ENCODE assay signal across 8 mouse cellular contexts in genomic region chr7:127023896-127024690, GRCm38 (mm10). TPM values are rescaled to one million over a fixed set of nuclear protein-coding genes. Genes with fewer than 3 reads are reported as not detected.
DNase-seq lines count a peak whose midpoint lies in the region; ATAC-seq and TF ChIP-seq lines count a peak whose summit lies in the region.

No protein-coding gene starts in this region.

- WGBS in forebrain, embryonic 12.5 days: 23% methylated on average over 19 of the region's 19 CpGs
- 21% methylated on average over 19 of the region's 19 CpGs for WGBS in limb, embryonic 14.5 days
- WGBS in stomach, embryonic 15.5 days: 18% methylated on average over 19 of the region's 19 CpGs

- no peak for ATAC-seq in forebrain, embryonic 12.5 days (ENCODE audit: low FRiP score)
- ATAC-seq in limb, embryonic 14.5 days (ENCODE audit: low FRiP score, low read depth): no peak
- ATAC-seq in stomach, embryonic 15.5 days (ENCODE audit: insufficient read depth, low FRiP score, low read depth): no peak

- no peak for TF ChIP-seq POLR2A in CH12.LX (IDR thresholded peaks at IDR 0.05; ENCODE audit: low read depth, low read length)
- no peak for TF ChIP-seq POLR2A in limb, embryonic 14.5 days (IDR thresholded peaks at IDR 0.05; ENCODE audit: borderline replicate concordance, extremely low read depth, insufficient read depth, insufficient read length)

- H3K27me3 ChIP-seq in CH12.LX (replicated peaks): no peaks in the 10 kb centered on the region
- H3K27me3 ChIP-seq in forebrain, embryonic 12.5 days: no peaks in the 10 kb centered on the region
- H3K27me3 ChIP-seq in limb, embryonic 14.5 days (ENCODE audit: control insufficient read depth, insufficient read depth, low read length): no peaks in the 10 kb centered on the region
- no peaks in the 10 kb centered on the region for H3K27me3 ChIP-seq in stomach, embryonic 15.5 days (replicated peaks)

- dilution Hi-C loops in CH12.LX (cut with MboI; ENCODE audit: extremely low pct_ligation_motif_present, extremely low pct_unique_long_range_greater_than_20kb, low sequenced_read_pairs): no loop called here

- peak overlapping the region; percentile 67 to 78 (median 76) for H3K4me3 ChIP-seq in CH12.LX (replicated peaks in 1 of 3; ENCODE audit: low read depth in 2 of 3, low read length in 2 of 3, poor library complexity in 1 of 3)
- peak overlapping the region; percentile 98 for H3K4me3 ChIP-seq in forebrain, embryonic 12.5 days (replicated peaks)
- H3K4me3 ChIP-seq in limb, embryonic 14.5 days (replicated peaks; ENCODE audit: low read length): peak overlapping the region; percentile 96
- H3K4me3 ChIP-seq in stomach, embryonic 15.5 days (replicated peaks): peak overlapping the region; percentile 91

- peak overlapping the region; percentile 62 for H3K9ac ChIP-seq in CH12.LX (ENCODE audit: insufficient read depth, low read depth)
- H3K9ac ChIP-seq in forebrain, embryonic 12.5 days: peak overlapping the region; percentile 100
- peak overlapping the region; percentile 97 for H3K9ac ChIP-seq in limb, embryonic 14.5 days (ENCODE audit: low read depth, low read length, severe bottlenecking)
- peak overlapping the region; percentile 97 for H3K9ac ChIP-seq in stomach, embryonic 15.5 days

- no peak for TF ChIP-seq EP300 in CH12.LX (IDR thresholded peaks at IDR 0.05; ENCODE audit: low read length)

- peaks cover 21 to 58% of the 10 kb centered on the region in 2 experiments for H3K4me1 ChIP-seq in CH12.LX (ENCODE audit: control insufficient read depth in 1 of 2, insufficient read depth in 2 of 2)
- H3K4me1 ChIP-seq in forebrain, embryonic 12.5 days: peaks cover 69% of the 10 kb centered on the region
- peaks cover 54% of the 10 kb centered on the region for H3K4me1 ChIP-seq in limb, embryonic 14.5 days (ENCODE audit: control insufficient read depth, insufficient read depth, low read length)
- peaks cover 62% of the 10 kb centered on the region for H3K4me1 ChIP-seq in stomach, embryonic 15.5 days

- no peaks in the 10 kb centered on the region for H3K9me3 ChIP-seq in CH12.LX (replicated peaks; ENCODE audit: low read length)
- no peaks in the 10 kb centered on the region for H3K9me3 ChIP-seq in forebrain, embryonic 12.5 days
- no peaks in the 10 kb centered on the region for H3K9me3 ChIP-seq in limb, embryonic 14.5 days (ENCODE audit: control insufficient read depth, low read length)
- H3K9me3 ChIP-seq in stomach, embryonic 15.5 days: no peaks in the 10 kb centered on the region

- H3K4me2 ChIP-seq in CH12.LX (ENCODE audit: insufficient read depth, low read depth, poor library complexity, severe bottlenecking): peak overlapping the region; percentile 66
- H3K4me2 ChIP-seq in forebrain, embryonic 12.5 days: peak overlapping the region; percentile 90
- H3K4me2 ChIP-seq in limb, embryonic 14.5 days (replicated peaks; ENCODE audit: low read depth, low read length, severe bottlenecking): peak overlapping the region; percentile 90
- peak overlapping the region; percentile 87 for H3K4me2 ChIP-seq in stomach, embryonic 15.5 days

- TF ChIP-seq CTCF in CH12.LX (conservative IDR thresholded peaks at IDR 0.05 in 1 of 2, IDR thresholded peaks at IDR 0.05 in 1 of 2; ENCODE audit: low read depth in 2 of 2, low read length in 2 of 2): no peak

- H3K36me3 ChIP-seq in CH12.LX (replicated peaks in 1 of 2; ENCODE audit: control insufficient read depth in 1 of 2, insufficient read depth in 1 of 2, low read length in 1 of 2): peaks cover 28 to 64% of the 10 kb centered on the region in 2 experiments
- H3K36me3 ChIP-seq in forebrain, embryonic 12.5 days (replicated peaks): peaks cover 47% of the 10 kb centered on the region
- peaks cover 45% of the 10 kb centered on the region for H3K36me3 ChIP-seq in limb, embryonic 14.5 days (ENCODE audit: control insufficient read depth, insufficient read depth, low read length)
- peaks cover 17% of the 10 kb centered on the region for H3K36me3 ChIP-seq in stomach, embryonic 15.5 days

- in situ Hi-C loops in CH12.LX (cut with MboI; ENCODE audit: low pct_ligation_motif_present, low pct_unique_long_range_greater_than_20kb, low sequenced_read_pairs): loop anchor here (5.0 kb wide), 1 partner anchor 137 kb away; no protein-coding TSS in a partner anchor

- TF ChIP-seq RAD21 in CH12.LX (IDR thresholded peaks at IDR 0.05; ENCODE audit: low read depth, low read length): no peak

- H3K79me2 ChIP-seq in CH12.LX (replicated peaks; ENCODE audit: control insufficient read depth, extremely low read depth, insufficient read depth, poor library complexity, severe bottlenecking): peaks cover 22% of the 10 kb centered on the region

- peak; percentile 51 for DNase-seq in cerebellum, adult 8-10 months
- no peak for DNase-seq in cerebellum, adult 11 months
- DNase-seq in CH12.LX (ENCODE audit: extremely low read depth): no peak
- no peak for DNase-seq in limb, embryonic 14.5 days (ENCODE audit: low spot score)
- DNase-seq in left cerebral cortex, adult 9 months (ENCODE audit: low spot score in 2 of 2): no peak
- no peak for DNase-seq in layer of hippocampus, adult 9-11 months

- peak overlapping the region; percentile 57; the same call in 1 of the 2 replicates for H3K27ac ChIP-seq in CH12.LX (ENCODE audit: insufficient read depth, low read depth)
- H3K27ac ChIP-seq in forebrain, embryonic 12.5 days: peak overlapping the region; percentile 100
- H3K27ac ChIP-seq in limb, embryonic 14.5 days (replicated peaks; ENCODE audit: low read depth, low read length): peak overlapping the region; percentile 98; the same call in 1 of the 2 replicates
- peak overlapping the region; percentile 98 for H3K27ac ChIP-seq in stomach, embryonic 15.5 days

TF ChIP-seq in CH12.LX, 34 proteins besides CTCF, POLR2A, EP300 and RAD21 (continues in another document):
- no peak for TF ChIP-seq JUND (conservative IDR thresholded peaks at IDR 0.05; ENCODE audit: low read depth, low read length)
- no peak for TF ChIP-seq TBP (conservative IDR thresholded peaks at IDR 0.05; ENCODE audit: low read depth, low read length)
- no peak for TF ChIP-seq MEF2A (IDR thresholded peaks at IDR 0.05; ENCODE audit: borderline replicate concordance, low read depth, low read length)
- TF ChIP-seq ZC3H11A (IDR thresholded peaks at IDR 0.05; ENCODE audit: low read depth, low read length): no peak
- TF ChIP-seq KAT2A (IDR thresholded peaks at IDR 0.05; ENCODE audit: insufficient replicate concordance, low read length): no peak
- TF ChIP-seq BHLHE40 (IDR thresholded peaks at IDR 0.05; ENCODE audit: low read depth, low read length): no peak
- no peak for TF ChIP-seq PAX5 (IDR thresholded peaks at IDR 0.05; ENCODE audit: low read length)
- no peak for TF ChIP-seq MAZ (IDR thresholded peaks at IDR 0.05; ENCODE audit: low read depth, low read length)
- no peak for TF ChIP-seq ELF1 (IDR thresholded peaks at IDR 0.05; ENCODE audit: low read depth, low read length)
- TF ChIP-seq CHD1 (IDR thresholded peaks at IDR 0.05; ENCODE audit: low read depth, low read length): no peak
- TF ChIP-seq RCOR1 (conservative IDR thresholded peaks at IDR 0.05; ENCODE audit: low read depth, low read length): no peak

RNA-seq across cellular contexts. Expression of gene Maz, which starts 2.7 kb away (rescaled TPM):
- total RNA-seq in CH12.LX (2012; rRNA removed): 87.0 and 112 TPM in 2 replicates
- 84.5 and 91.2 TPM in 2 replicates for total RNA-seq in CH12.LX (2014; rRNA removed)
- polyA plus RNA-seq in CH12.LX (2012; ENCODE audit: insufficient read length, low read depth): 219 and 241 TPM in 2 replicates
- 95.2 and 113 TPM in 2 replicates for polyA plus RNA-seq in forebrain, embryonic 12.5 days (2016; fragmentation: Nextera tagmentation; extraction: Ambion mirVana)
- 298 and 365 TPM in 2 replicates for polyA plus RNA-seq in limb, embryonic 14.5 days (2012; rRNA removed)
- polyA plus RNA-seq in limb, embryonic 14.5 days (2014; fragmentation: Nextera tagmentation; extraction: Ambion mirVana): 66.7 and 81.4 TPM in 2 replicates
- polyA plus RNA-seq in stomach, embryonic 15.5 days (2015; fragmentation: Nextera tagmentation; extraction: Ambion mirVana): 67.7 and 69.7 TPM in 2 replicates

RNA-seq across cellular contexts. Expression of gene Prrt2, which starts 3.1 kb away (rescaled TPM):
- total RNA-seq in CH12.LX (2012; rRNA removed) (not detected in 2 replicates), CH12.LX (2014; rRNA removed) (0.09 TPM in 1 of 2 replicates, not detected in the other)
- polyA plus RNA-seq in CH12.LX (2012; ENCODE audit: insufficient read length, low read depth): 1.2 TPM in 2 replicates
- 5.0 and 6.5 TPM in 2 replicates for polyA plus RNA-seq in forebrain, embryonic 12.5 days (2016; fragmentation: Nextera tagmentation; extraction: Ambion mirVana)
- polyA plus RNA-seq in limb, embryonic 14.5 days (2012; rRNA removed): 74.6 and 130 TPM in 2 replicates
- polyA plus RNA-seq in limb, embryonic 14.5 days (2014; fragmentation: Nextera tagmentation; extraction: Ambion mirVana): 21.2 and 21.3 TPM in 2 replicates
- polyA plus RNA-seq in stomach, embryonic 15.5 days (2015; fragmentation: Nextera tagmentation; extraction: Ambion mirVana): 5.9 and 8.1 TPM in 2 replicates

RNA-seq across cellular contexts. Expression of gene Gm42742, which starts 3.2 kb away (rescaled TPM):
- 13.2 and 16.0 TPM in 2 replicates for total RNA-seq in CH12.LX (2012; rRNA removed)
- total RNA-seq in CH12.LX (2014; rRNA removed): 37.1 and 45.1 TPM in 2 replicates
- polyA plus RNA-seq in CH12.LX (2012; ENCODE audit: insufficient read length, low read depth): 6.1 and 14.9 TPM in 2 replicates
- polyA plus RNA-seq in forebrain, embryonic 12.5 days (2016; fragmentation: Nextera tagmentation; extraction: Ambion mirVana): 53.3 and 75.4 TPM in 2 replicates
- 111 and 143 TPM in 2 replicates for polyA plus RNA-seq in limb, embryonic 14.5 days (2012; rRNA removed)
- polyA plus RNA-seq in limb, embryonic 14.5 days (2014; fragmentation: Nextera tagmentation; extraction: Ambion mirVana): 26.8 and 37.7 TPM in 2 replicates
- 25.0 and 63.8 TPM in 2 replicates for polyA plus RNA-seq in stomach, embryonic 15.5 days (2015; fragmentation: Nextera tagmentation; extraction: Ambion mirVana)

RNA-seq across cellular contexts. Expression of gene Pagr1a, which starts 6.9 kb away (rescaled TPM):
- 56.9 and 60.0 TPM in 2 replicates for total RNA-seq in CH12.LX (2012; rRNA removed)
- 12.0 and 24.9 TPM in 2 replicates for total RNA-seq in CH12.LX (2014; rRNA removed)
- 69.4 and 71.3 TPM in 2 replicates for polyA plus RNA-seq in CH12.LX (2012; ENCODE audit: insufficient read length, low read depth)
- polyA plus RNA-seq in forebrain, embryonic 12.5 days (2016; fragmentation: Nextera tagmentation; extraction: Ambion mirVana): 51.4 and 66.8 TPM in 2 replicates
- 27.0 and 31.9 TPM in 2 replicates for polyA plus RNA-seq in limb, embryonic 14.5 days (2012; rRNA removed)
- polyA plus RNA-seq in limb, embryonic 14.5 days (2014; fragmentation: Nextera tagmentation; extraction: Ambion mirVana): 47.6 and 63.6 TPM in 2 replicates
- polyA plus RNA-seq in stomach, embryonic 15.5 days (2015; fragmentation: Nextera tagmentation; extraction: Ambion mirVana): 33.1 and 62.5 TPM in 2 replicates

RNA-seq across cellular contexts. Expression of gene Pagr1b, which starts 7.8 kb away (rescaled TPM):
- total RNA-seq in CH12.LX (2012; rRNA removed): 0.25 and 0.30 TPM in 2 replicates
- not detected in 2 replicates for total RNA-seq in CH12.LX (2014; rRNA removed)
- 2.8 and 6.6 TPM in 2 replicates for polyA plus RNA-seq in CH12.LX (2012; ENCODE audit: insufficient read length, low read depth)
- 0.38 and 0.56 TPM in 2 replicates for polyA plus RNA-seq in forebrain, embryonic 12.5 days (2016; fragmentation: Nextera tagmentation; extraction: Ambion mirVana)
- polyA plus RNA-seq in limb, embryonic 14.5 days (2012; rRNA removed): 3.2 and 4.3 TPM in 2 replicates
- 0.61 TPM in 1 of 2 replicates, not detected in the other for polyA plus RNA-seq in limb, embryonic 14.5 days (2014; fragmentation: Nextera tagmentation; extraction: Ambion mirVana)
- 1.0 TPM in 1 of 2 replicates, not detected in the other for polyA plus RNA-seq in stomach, embryonic 15.5 days (2015; fragmentation: Nextera tagmentation; extraction: Ambion mirVana)
